Mouse (Mus musculus): ENCODE data around the gene Rai1.

The Rai1 gene

DNA sequence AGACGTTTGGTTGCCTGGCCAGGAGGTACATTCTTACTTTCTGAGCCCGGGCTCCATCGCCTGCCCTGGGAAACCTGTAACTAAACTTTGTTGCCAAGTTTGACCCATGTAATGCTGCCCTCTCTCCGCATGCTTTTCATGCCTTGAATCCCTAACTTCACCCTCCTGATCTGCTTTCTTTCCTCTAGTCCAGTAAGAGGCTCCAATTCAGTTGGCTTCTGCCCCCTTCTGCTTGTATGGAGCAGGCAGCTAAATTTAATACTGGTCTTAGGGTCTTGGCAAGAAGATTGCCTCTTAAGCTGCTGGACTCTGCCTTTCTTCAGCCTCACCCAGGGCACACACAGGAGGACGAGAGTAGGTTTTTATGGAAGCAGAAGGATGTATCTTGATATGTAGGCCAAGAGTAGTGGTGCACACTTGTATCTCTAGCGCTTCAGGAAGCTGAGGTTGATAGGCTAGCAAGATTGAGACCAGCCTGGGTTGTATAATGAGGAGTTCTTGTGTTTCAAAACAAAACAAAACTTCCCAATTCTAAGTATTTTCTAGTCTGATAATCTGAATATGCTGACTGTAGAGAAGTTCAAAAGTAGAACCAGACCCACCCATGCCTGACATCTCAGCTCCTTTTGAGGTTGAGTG lies 10.9 kb downstream of the Rai1 start:
- in situ Hi-C loops (cut with MboI; ENCODE audit: unreplicated experiment in 2 of 2), result no loop called here

- in situ Hi-C loops (cut with MboI; ENCODE audit: unreplicated experiment in 2 of 2), result loop anchor here in 1 of 2 experiments (5.0 kb wide), 1 partner anchor 52 kb away; no protein-coding TSS in a partner anchor
These were observed 15.9 kb downstream of the Rai1 start for GRCm38 (mm10) chr11:60120586-60121262.

GRCm38 (mm10) chr11:60122611-60123010 lies 17.8 kb downstream of the Rai1 start:
- in situ Hi-C loops (cut with MboI; ENCODE audit: unreplicated experiment in 2 of 2), result loop anchor here in 1 of 2 experiments (5.0 kb wide), 1 partner anchor 50 kb away; no protein-coding TSS in a partner anchor

DNA sequence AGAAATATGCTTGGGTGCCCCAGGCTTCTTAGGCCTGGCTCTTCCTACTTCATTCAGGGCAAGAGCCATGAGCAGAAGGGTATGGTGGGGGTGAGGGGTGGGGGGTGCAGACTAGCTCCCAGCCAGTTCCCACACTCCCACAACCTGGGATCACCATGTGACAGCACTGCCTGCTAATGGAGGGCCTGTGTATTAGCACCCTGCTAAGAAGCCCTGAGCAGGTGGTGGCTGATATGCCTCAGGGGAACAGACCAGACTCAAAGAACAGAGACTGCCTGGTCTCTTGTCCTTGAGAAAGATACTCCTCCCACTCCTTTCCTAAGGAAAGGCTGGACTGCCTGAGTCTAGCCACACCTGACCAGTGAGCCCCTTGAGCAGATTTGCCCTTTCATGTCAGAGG lies 22.2 kb downstream of the Rai1 start:
- in situ Hi-C loops (cut with MboI; ENCODE audit: unreplicated experiment in 2 of 2), result loop anchor here in 1 of 2 experiments (5.0 kb wide), 1 partner anchor 35 kb away; no protein-coding TSS in a partner anchor

DNA sequence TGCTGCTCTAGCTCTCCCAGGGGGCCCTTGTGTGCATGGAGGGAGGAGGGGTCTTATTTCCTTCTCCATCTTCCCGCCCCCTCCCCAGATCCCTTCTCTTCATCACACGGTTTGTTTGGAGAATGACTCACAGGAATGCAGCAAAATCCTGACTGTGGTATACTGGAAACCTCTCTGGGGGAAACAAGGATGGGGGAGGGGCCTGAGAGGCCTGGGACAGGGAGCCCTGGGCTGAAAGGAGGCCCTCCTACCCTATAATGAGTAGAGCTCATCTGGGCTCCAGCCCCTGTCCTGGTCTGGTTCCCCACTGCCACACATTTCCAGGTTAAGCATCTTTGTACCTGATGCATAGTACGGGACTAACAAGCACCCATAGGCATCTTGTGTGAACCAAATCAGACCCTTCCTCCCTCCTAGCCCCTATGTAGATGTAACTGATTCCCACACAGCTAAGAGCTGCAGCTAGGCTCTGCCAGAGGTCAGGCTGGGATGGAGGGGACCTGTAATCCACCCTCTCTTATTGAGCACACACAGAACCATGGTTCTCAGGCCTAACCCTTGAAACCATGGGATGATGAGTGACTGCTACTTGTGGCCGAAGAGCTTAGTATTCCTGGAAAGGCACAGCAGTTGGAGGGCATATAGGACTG lies 23.2 kb downstream of the Rai1 start:
- in situ Hi-C loops (cut with MboI; ENCODE audit: unreplicated experiment in 2 of 2), result loop anchor here in 1 of 2 experiments (5.0 kb wide), 1 partner anchor 34 kb away; no protein-coding TSS in a partner anchor

GRCm38 (mm10) chr11:60130516-60130915 lies 25.7 kb downstream of the Rai1 start:
- in situ Hi-C loops (cut with MboI; ENCODE audit: unreplicated experiment in 2 of 2), result no loop called here

DNA sequence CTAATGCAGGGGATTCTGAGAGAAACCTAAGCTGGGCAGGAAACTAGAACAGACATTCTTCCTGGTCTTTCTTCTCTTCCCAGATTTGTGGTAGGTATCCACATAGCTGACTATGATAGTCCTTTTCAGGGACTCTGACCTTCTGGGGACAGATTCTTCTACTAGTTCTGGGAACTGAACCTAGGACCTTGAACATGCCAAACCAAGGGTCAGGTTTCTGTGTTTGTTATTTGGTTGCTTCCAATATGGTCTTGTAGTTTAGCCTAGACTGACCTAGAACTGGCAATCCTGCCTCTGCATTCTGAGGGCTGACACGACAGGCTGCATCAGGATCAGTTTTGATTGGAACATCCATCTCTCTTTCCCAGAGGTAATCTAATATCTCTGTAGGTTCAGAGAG lies 27.2 kb downstream of the Rai1 start:
- in situ Hi-C loops (cut with MboI; ENCODE audit: unreplicated experiment in 2 of 2), result no loop called here

DNA sequence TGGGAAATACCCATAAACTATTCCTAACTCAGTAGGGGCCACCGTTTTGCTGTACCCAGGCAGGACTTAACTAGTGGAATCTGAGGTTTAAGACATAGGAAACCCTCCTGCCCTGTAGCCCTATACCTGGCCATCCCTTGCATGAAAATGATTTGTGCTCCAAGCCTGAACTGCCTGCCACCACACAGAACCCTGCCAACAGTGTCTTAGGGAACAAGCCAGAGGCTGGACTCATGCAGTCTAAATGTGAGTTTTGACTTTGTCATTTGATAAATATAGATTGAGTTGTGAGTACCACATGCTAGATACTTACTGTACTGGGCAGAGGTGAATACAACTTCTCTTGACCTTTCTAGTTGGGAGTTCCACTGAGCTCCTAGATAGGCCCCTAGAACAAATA lies 31.7 kb downstream of the Rai1 start:
- in situ Hi-C loops (cut with MboI; ENCODE audit: unreplicated experiment in 2 of 2), result no loop called here

DNA sequence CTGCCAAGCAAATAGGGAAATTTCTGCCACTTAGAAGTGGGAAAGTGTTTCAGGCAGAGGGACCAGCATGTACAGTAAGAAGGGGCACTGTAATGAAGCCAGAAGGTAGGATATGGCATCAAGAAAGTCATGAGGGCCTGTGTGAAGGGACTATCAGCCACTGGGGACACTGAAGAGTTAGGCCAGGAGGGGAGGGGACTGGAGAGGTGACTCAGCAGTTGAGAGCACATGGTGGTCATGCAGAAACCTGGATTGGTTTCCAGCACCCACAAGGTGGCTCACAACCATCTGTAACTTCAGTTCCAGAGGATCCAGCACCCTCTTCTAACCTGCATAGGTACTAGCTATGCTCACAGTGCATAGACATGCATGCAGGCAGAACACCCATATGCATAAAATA lies 32.4 kb downstream of the Rai1 start:
- in situ Hi-C loops (cut with MboI; ENCODE audit: unreplicated experiment in 2 of 2), result no loop called here

DNA sequence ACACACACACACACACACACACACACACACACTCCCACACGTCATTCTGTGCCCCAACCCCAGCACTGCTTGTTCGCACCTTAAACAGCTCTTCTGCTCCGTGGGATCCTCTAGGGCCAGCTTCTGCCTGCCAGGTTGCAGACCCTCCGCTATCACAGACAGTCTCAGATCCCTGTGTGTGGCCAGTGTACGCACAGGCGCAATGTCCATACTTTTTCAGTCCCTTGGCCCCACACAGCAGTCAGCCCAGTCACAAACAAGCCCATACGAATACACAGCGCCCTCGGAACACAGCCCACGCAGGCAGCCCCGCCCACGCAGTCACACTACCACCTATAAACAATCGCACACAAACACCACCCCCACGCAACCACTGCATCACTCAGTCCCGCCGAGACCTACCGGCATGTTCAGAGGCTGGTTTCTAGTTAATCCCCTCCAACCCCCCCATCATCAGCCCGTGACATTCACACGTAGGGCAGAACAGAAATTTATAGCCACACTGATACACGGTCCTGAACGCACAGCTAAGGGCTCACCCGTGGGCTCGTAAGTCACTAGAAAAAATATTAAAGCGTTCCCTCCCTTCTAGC lies 34.4 kb downstream of the Rai1 start:
- in situ Hi-C loops (cut with MboI; ENCODE audit: unreplicated experiment in 2 of 2), result no loop called here

DNA sequence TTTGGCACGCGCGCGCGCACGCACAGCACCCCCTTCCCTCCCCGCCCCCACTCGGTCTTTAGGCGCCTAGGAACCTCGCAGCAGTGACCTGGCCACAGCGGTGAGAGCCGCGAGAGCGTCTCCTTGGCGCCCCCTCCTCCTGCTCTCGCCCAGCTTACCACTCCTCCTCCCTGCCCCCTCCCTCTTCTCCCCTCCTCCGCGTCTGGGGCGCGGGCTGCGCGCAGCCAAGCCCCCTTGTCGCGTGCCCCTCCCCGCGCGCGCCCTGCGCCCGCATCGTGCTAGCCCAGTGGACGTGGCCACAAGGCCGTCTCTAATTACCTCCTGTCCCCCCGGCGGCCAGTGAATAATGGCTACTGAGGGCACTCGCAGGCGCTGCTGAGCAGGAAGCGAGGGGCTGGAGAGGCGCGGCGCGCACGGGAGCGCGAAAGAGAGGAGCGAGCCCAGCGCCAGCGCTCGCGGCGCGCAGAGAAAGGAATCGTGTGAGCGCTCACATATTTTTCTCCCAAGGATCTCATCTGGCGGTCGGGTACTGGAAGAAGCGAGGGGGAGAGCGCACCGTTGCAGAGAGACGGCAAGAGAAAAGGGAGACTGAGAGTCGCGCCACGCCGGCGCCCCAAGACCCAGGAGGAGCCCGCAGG lies 35.0 kb downstream of the Rai1 start:
- in situ Hi-C loops (cut with MboI; ENCODE audit: unreplicated experiment in 2 of 2), result no loop called here

GRCm38 (mm10) chr11:60140586-60141284 lies 35.9 kb downstream of the Rai1 start:
- in situ Hi-C loops (cut with MboI; ENCODE audit: unreplicated experiment in 2 of 2), result no loop called here

DNA sequence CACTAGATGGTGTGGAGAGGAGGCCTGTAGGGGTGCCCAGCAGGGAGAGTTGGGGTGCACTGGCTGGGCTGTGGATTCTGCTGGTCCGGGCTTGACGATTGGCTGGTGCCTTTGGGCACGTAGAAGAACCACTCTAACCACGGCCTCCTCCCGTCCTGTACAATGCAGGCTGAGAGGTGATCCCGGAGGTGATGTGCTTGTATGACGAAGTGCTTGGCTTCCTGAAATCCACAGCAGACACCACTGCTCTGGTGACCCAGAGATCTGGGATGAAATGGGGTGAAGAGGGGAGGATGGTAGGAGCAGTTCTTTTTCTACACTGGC lies 36.4 kb downstream of the Rai1 start:
- in situ Hi-C loops (cut with MboI; ENCODE audit: unreplicated experiment in 2 of 2), result no loop called here

DNA sequence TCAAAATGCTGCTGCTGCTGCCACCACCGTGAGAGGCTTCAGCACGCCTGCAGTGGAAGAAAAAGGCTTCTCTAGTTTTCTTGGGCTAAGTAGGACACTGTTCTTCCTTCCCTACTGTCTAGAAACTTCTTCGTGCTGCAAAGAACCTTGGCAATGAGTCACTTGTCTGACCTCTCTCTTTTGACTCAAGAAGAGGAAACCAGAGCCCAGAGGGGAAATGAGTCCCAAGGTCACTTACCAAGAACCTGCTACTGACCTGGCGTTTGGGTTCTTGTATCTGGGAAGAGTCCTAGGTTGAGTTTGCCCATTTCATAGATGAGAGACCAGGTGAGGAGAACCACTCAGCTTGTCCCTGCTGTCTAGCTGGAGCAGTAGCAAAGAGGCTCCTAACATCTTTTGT lies 38.3 kb downstream of the Rai1 start:
- in situ Hi-C loops (cut with MboI; ENCODE audit: unreplicated experiment in 2 of 2), result no loop called here

- in situ Hi-C loops (cut with MboI; ENCODE audit: unreplicated experiment in 2 of 2), result no loop called here
These were observed 41.4 kb downstream of the Rai1 start for GRCm38 (mm10) chr11:60146170-60146569.

DNA sequence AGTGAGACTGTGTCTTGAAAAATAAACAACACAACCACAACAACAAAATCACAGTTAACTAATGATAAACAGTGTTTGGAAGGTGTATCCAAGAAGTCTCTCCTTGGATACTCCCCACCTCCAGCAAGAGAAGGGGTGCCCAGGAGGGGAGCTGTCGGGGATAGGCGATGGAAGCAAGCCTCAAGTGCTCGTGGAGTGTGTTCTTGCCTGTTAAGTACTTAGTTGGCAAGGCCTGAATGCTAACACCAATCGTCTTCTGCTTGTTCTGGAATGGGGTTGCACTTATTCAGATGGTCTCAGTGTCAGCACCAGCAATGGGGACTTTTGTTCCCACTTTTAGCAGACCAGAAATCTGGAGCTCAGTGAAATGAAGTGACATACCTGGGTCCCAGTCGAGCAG lies 43.8 kb downstream of the Rai1 start:
- in situ Hi-C loops (cut with MboI; ENCODE audit: unreplicated experiment in 2 of 2), result no loop called here

GRCm38 (mm10) chr11:60149086-60149485 lies 44.3 kb downstream of the Rai1 start:
- in situ Hi-C loops (cut with MboI; ENCODE audit: unreplicated experiment in 2 of 2), result no loop called here

GRCm38 (mm10) chr11:60150677-60151076 lies 45.9 kb downstream of the Rai1 start:
- in situ Hi-C loops (cut with MboI; ENCODE audit: unreplicated experiment in 2 of 2), result no loop called here

DNA sequence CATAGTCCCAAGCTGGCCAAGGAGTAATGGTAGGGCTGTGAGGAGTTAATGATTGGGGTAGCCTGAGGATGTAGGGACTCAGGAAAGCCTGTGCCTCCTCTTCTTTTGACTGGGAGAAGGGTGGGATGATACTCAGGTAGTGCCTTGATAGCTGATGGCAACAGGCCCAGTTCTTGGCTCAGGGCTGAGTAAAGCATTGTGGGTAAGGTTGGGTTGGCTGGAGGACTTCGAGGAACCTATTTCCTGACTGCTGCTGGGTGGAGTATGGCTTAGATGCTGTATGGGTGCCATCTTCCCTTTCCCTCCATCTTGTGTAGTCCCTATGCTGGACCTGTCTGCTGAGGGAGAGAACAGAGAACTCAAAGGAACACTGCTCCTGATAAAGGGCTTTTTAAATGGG lies 47.5 kb downstream of the Rai1 start:
- in situ Hi-C loops (cut with MboI; ENCODE audit: unreplicated experiment in 2 of 2), result no loop called here

GRCm38 (mm10) chr11:60153936-60154335 lies 49.1 kb downstream of the Rai1 start:
- in situ Hi-C loops (cut with MboI; ENCODE audit: unreplicated experiment in 2 of 2), result no loop called here
